Mouse (Mus musculus) liver, adult 2 months (tissue): Measurements from ENCODE around the gene Orai1.

Source experiments
- CTCF ChIP-seq: fragments of 200-500 bp; IDR thresholded peaks from 2 replicates; pipeline ENCODE4 v1.5.1; 2011; ENCODE audit warnings: low read depth, low read length, control low read depth
- POLR2A ChIP-seq: fragments of 200-500 bp; IDR thresholded peaks from 2 replicates; pipeline ENCODE4 v1.6.1; 2011; ENCODE audit warnings: low read length, control low read depth; ENCODE audit not compliant: insufficient read depth; ENCODE audit errors: extremely low read depth

DNA sequence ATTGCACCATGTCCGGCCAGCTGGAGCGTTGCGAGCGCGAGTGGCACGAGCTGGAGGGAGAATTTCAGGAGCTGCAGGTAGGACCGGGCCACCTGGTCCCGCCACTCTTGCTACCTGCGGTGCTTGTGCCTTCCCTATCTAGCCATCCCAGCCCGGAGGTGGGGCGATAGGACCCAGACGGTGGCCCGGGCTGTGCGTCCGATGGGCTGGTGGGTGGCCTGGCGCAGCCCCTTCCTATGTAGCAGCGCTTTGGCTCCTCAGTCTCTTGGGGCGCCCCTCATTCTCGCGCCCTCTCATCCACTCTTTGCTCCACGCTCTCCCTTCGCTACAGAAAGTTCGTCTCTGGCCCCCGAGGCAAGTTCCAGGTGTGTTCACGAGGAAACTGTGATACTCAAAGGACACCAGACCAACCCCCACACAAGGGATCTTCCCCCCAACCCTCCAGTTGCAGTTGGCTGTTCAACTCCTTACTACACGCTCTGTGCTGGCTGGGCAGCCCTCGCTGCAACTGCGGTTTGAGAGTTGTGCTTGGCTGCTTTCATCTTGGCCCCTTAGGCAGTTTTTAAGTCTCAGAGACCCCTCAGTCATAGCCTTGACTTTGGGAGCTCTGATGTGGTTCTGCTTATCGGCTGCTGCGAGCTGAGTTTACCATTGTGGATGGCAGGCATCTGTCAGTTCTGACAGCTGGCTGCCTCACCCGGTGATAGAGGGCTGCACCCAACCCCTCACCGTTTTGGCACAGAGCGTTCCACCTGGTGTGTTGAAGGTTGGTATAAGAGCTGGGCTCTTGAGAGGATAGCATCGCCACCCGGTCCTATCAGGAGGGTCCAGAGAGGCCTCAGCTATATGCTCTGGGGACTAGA lies 61.8 kb downstream of the Orai1 start:
- TF ChIP-seq CTCF, result no peak
- TF ChIP-seq POLR2A, result no peak
